Mouse (Mus musculus): ENCODE results near the gene Hoxd12. TPM values are rescaled to one million over a fixed set of nuclear protein-coding genes. Genes with fewer than 3 reads are reported as not detected.

Hoxd12 gene
- total RNA-seq (2014; fragmentation: Nextera tagmentation), result not detected in 2 replicates
- not detected in 2 replicates for total RNA-seq (2017)
- not detected in 2 replicates for polyA plus RNA-seq (2012)

GRCm38 (mm10) chr2:74674881-74675665 lies at the start of gene Hoxd12:
TSS of gene Hoxd12 (plus strand) at chr2:74675013.
- no peak for TF ChIP-seq GATA1 (IDR thresholded peaks at IDR 0.05; ENCODE audit: borderline replicate concordance, low read length)
- no peak for TF ChIP-seq TAL1 (conservative IDR thresholded peaks at IDR 0.05; ENCODE audit: low read depth, low read length)
- TF ChIP-seq POLR2AphosphoS5 (IDR thresholded peaks at IDR 0.05; ENCODE audit: insufficient replicate concordance, low read depth, low read length), result no peak
- TF ChIP-seq CTCF (IDR thresholded peaks at IDR 0.05; ENCODE audit: low read depth, low read length), result no peak
- no peak for TF ChIP-seq GATA2 (IDR thresholded peaks at IDR 0.05; ENCODE audit: borderline replicate concordance, low read depth, low read length)
- ATAC-seq (ENCODE audit: extremely low read depth, insufficient number of reproducible peaks, low FRiP score, poor library complexity, severe bottlenecking), result no peak
- Histone ChIP-seq H3K9me3 (replicated peaks) (0 out of 2 replicates have a peak, but pooled peaks cover 2% of the 10 kb centered on the region), H3K4me3 (ENCODE audit: low read depth, low read length) (no peak within 1 kb of the TSS), H3K27me3 (ENCODE audit: insufficient read depth, low read length) (peaks cover 48% of the 10 kb centered on the region), H3K4me1 (ENCODE audit: insufficient read depth, low read depth, low read length) (peaks cover 10% of the 10 kb centered on the region), H3K36me3 (replicated peaks) (no peaks in the 10 kb centered on the region)
- no peak for DNase-seq (ENCODE audit: low spot score)

DNA sequence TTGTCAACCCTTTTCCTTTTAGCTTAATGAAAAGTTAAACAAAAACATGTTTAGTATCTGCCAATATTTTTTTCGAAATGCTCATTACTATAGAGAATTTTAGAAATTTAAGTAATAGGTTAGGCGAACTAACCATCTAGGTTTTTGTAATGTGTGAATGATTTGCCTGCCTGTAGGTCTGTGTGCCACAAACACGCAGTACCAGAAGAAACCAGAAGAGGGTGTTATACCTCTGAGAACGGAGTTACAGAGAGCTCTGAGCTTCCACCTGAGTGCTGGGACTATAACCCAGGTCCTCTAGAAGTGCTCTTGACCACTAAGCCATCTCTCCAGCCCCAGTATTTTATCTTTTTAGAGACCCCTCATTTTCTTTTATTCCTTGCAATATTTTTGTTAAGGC lies 39.4 kb upstream of the Hoxd12 start:
- H3K36me3 ChIP-seq (replicated peaks), result no peaks in the 10 kb centered on the region
- no peaks in the 10 kb centered on the region for H3K9me3 ChIP-seq (replicated peaks)
- TF ChIP-seq GATA1 (IDR thresholded peaks at IDR 0.05; ENCODE audit: borderline replicate concordance, low read length) (no peak), CTCF (IDR thresholded peaks at IDR 0.05; ENCODE audit: low read depth, low read length) (no peak), POLR2AphosphoS5 (IDR thresholded peaks at IDR 0.05; ENCODE audit: insufficient replicate concordance, low read depth, low read length) (no peak), GATA2 (IDR thresholded peaks at IDR 0.05; ENCODE audit: borderline replicate concordance, low read depth, low read length) (no peak)
- no peak for DNase-seq (ENCODE audit: low spot score)
- no peak for ATAC-seq (ENCODE audit: extremely low read depth, insufficient number of reproducible peaks, low FRiP score, poor library complexity, severe bottlenecking)
- H3K27me3 ChIP-seq (ENCODE audit: insufficient read depth, low read length), result no peaks in the 10 kb centered on the region
- no peak overlapping the region for H3K4me3 ChIP-seq (ENCODE audit: low read depth, low read length)
- no peaks in the 10 kb centered on the region for H3K4me1 ChIP-seq (ENCODE audit: insufficient read depth, low read depth, low read length)

- Histone ChIP-seq H3K27me3 (ENCODE audit: insufficient read depth, low read length) (no peaks in the 10 kb centered on the region), H3K4me1 (ENCODE audit: insufficient read depth, low read depth, low read length) (no peaks in the 10 kb centered on the region), H3K36me3 (replicated peaks) (no peaks in the 10 kb centered on the region), H3K9me3 (replicated peaks) (no peaks in the 10 kb centered on the region), H3K4me3 (ENCODE audit: low read depth, low read length) (no peak overlapping the region)
- TF ChIP-seq GATA2 (IDR thresholded peaks at IDR 0.05; ENCODE audit: borderline replicate concordance, low read depth, low read length), result no peak
- no peak for TF ChIP-seq POLR2AphosphoS5 (IDR thresholded peaks at IDR 0.05; ENCODE audit: insufficient replicate concordance, low read depth, low read length)
- TF ChIP-seq TAL1 (conservative IDR thresholded peaks at IDR 0.05; ENCODE audit: low read depth, low read length), result no peak
- no peak for TF ChIP-seq CTCF (IDR thresholded peaks at IDR 0.05; ENCODE audit: low read depth, low read length)
- TF ChIP-seq GATA1 (IDR thresholded peaks at IDR 0.05; ENCODE audit: borderline replicate concordance, low read length), result no peak
- ATAC-seq (ENCODE audit: extremely low read depth, insufficient number of reproducible peaks, low FRiP score, poor library complexity, severe bottlenecking), result no peak
- DNase-seq (ENCODE audit: low spot score), result no peak
These were observed 32.4 kb upstream of the Hoxd12 start for GRCm38 (mm10) chr2:74642431-74642830.

DNA sequence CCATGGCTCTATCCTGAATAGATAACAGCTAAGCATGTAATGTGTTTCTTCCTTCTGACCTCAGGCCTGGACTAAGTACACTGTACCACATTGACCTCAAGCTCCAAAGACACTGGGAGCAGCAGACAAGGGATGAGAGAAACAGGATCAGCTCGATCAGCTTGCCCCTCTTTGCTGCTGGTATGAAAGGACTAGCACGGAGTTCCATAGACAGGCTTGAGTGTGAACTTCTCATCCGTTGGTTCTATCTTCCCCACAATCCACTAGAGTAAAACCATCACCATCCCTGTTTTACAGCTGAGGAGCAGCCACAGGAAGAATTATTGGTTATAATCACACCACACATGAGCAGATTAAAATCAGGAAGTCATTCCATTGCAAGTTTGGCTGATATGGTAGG lies 29.2 kb upstream of the Hoxd12 start:
- no peaks in the 10 kb centered on the region for H3K4me1 ChIP-seq (ENCODE audit: insufficient read depth, low read depth, low read length)
- no peak for DNase-seq (ENCODE audit: low spot score)
- no peaks in the 10 kb centered on the region for H3K27me3 ChIP-seq (ENCODE audit: insufficient read depth, low read length)
- no peak for ATAC-seq (ENCODE audit: extremely low read depth, insufficient number of reproducible peaks, low FRiP score, poor library complexity, severe bottlenecking)
- H3K9me3 ChIP-seq (replicated peaks), result no peaks in the 10 kb centered on the region
- H3K4me3 ChIP-seq (ENCODE audit: low read depth, low read length), result no peak overlapping the region
- TF ChIP-seq CTCF (IDR thresholded peaks at IDR 0.05; ENCODE audit: low read depth, low read length) (no peak), GATA1 (IDR thresholded peaks at IDR 0.05; ENCODE audit: borderline replicate concordance, low read length) (no peak), POLR2AphosphoS5 (IDR thresholded peaks at IDR 0.05; ENCODE audit: insufficient replicate concordance, low read depth, low read length) (no peak), GATA2 (IDR thresholded peaks at IDR 0.05; ENCODE audit: borderline replicate concordance, low read depth, low read length) (no peak), TAL1 (conservative IDR thresholded peaks at IDR 0.05; ENCODE audit: low read depth, low read length) (no peak)
- H3K36me3 ChIP-seq (replicated peaks), result no peaks in the 10 kb centered on the region

DNA sequence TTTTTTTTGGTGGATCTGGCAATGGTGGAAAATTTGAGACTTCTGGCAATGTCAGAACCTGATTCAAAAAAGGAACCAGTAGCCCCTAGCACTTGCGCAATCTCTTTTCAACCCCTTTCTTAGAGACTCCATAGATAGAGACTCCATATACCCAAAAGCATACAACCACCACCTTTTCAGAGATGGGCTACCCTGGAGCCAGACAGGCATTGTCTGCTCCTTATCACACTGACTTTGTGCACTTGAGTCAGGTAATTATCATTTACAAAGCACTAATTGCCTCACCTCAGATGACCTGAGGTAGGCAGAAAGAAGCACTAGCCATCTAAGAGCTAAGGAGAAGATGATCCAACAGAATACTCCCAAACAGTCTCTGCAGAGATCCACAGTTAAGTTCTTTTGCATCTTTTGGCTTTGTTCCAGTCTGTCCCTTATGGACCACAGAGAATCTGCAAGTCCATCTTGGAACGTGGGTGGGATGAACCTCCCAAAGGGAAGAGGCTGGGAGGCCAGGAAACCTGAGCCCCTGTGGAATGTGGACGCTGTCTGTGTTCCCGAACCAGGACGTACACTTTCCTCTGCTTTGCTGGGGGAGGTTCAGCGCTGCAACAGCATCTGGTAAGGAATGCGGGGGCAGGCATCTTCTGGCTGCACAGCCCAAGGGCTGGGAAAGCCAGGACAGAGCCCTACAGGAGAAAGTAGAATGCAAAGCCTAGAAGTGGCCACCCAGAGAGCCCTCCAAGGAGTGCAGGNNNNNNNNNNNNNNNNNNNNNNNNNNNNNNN lies 27.5 kb upstream of the Hoxd12 start:
- ATAC-seq (ENCODE audit: extremely low read depth, insufficient number of reproducible peaks, low FRiP score, poor library complexity, severe bottlenecking) (no peak), DNase-seq (ENCODE audit: low spot score) (no peak)
- Histone ChIP-seq H3K4me3 (ENCODE audit: low read depth, low read length) (no peak overlapping the region), H3K36me3 (replicated peaks) (no peaks in the 10 kb centered on the region), H3K4me1 (ENCODE audit: insufficient read depth, low read depth, low read length) (no peaks in the 10 kb centered on the region), H3K9me3 (replicated peaks) (no peaks in the 10 kb centered on the region), H3K27me3 (ENCODE audit: insufficient read depth, low read length) (no peaks in the 10 kb centered on the region)
- TF ChIP-seq CTCF (IDR thresholded peaks at IDR 0.05; ENCODE audit: low read depth, low read length) (no peak), GATA1 (IDR thresholded peaks at IDR 0.05; ENCODE audit: borderline replicate concordance, low read length) (no peak), TAL1 (conservative IDR thresholded peaks at IDR 0.05; ENCODE audit: low read depth, low read length) (no peak)

- Histone ChIP-seq H3K36me3 (replicated peaks) (no peaks in the 10 kb centered on the region), H3K4me1 (ENCODE audit: insufficient read depth, low read depth, low read length) (no peaks in the 10 kb centered on the region), H3K27me3 (ENCODE audit: insufficient read depth, low read length) (peaks cover 12% of the 10 kb centered on the region; the same call in 1 of the 2 replicates), H3K9me3 (replicated peaks) (peaks cover 17% of the 10 kb centered on the region), H3K4me3 (ENCODE audit: low read depth, low read length) (no peak overlapping the region)
- TF ChIP-seq POLR2AphosphoS5 (IDR thresholded peaks at IDR 0.05; ENCODE audit: insufficient replicate concordance, low read depth, low read length) (no peak), GATA1 (IDR thresholded peaks at IDR 0.05; ENCODE audit: borderline replicate concordance, low read length) (no peak), TAL1 (conservative IDR thresholded peaks at IDR 0.05; ENCODE audit: low read depth, low read length) (no peak), GATA2 (IDR thresholded peaks at IDR 0.05; ENCODE audit: borderline replicate concordance, low read depth, low read length) (no peak), CTCF (IDR thresholded peaks at IDR 0.05; ENCODE audit: low read depth, low read length) (no peak)
- no peak for ATAC-seq (ENCODE audit: extremely low read depth, insufficient number of reproducible peaks, low FRiP score, poor library complexity, severe bottlenecking)
- no peak for DNase-seq (ENCODE audit: low spot score)
These were observed 21.8 kb upstream of the Hoxd12 start for GRCm38 (mm10) chr2:74652996-74653340.
